Mouse (Mus musculus): ENCODE measurements around the gene Gli2. TPM values are rescaled to one million over a fixed set of nuclear protein-coding genes. Genes with fewer than 3 reads are reported as not detected.

Gene Gli2
- total RNA-seq, 2 experiments from 2014 or later = 0.78 to 1.1 TPM

DNA sequence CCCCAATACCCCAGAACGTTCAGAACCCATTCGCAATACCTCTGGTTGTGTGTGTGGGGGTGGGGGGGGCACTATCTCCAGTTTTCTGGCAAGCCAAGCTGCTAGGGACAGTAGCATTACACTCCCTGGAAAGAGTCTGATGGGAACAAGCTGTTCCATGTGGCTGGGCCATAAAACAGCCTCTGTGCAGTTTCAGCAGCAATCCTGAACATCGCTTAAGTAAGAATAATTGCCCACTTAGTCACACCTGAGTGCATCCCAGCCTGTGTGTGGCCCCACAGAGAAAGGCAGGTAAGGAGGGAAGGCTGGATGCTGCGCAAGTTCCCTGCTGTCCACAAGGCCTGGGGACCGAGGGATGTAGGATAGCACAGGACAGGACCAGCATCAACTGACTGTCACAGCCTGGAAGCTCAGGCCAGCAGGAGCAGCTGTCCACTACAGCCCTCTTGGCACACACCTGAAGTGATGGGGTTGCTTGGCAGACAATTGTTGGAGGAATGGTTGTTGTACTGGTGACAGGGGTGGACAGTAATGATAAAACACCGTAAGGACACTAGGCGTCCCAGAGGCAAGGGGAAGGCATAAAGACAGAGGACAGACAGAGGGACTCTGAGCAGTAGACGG, 58.8 kb downstream of the Gli2 start:
- DNase-seq (ENCODE audit: low spot score) = no peak

DNA sequence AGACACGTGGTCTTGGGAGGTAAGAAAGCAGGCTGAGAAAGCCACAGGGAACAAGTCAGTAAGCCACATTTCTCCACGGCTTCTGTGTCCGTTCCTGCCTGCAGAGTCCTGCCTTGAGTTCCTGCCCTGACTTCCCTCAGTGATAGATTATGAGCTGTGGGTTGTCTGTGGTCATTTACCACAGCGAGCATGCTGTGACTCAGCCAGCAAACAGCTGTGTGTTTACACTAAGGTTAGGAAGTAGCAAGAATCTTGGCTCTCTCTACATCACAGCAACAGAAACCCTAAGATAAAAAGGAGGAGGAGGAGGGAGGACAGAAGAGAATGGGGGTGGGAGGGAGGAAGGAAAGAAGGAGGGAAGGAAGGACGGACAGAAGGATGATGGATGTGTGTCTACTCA, 59.6 kb downstream of the Gli2 start:
- no peak for DNase-seq (ENCODE audit: low spot score)

DNA sequence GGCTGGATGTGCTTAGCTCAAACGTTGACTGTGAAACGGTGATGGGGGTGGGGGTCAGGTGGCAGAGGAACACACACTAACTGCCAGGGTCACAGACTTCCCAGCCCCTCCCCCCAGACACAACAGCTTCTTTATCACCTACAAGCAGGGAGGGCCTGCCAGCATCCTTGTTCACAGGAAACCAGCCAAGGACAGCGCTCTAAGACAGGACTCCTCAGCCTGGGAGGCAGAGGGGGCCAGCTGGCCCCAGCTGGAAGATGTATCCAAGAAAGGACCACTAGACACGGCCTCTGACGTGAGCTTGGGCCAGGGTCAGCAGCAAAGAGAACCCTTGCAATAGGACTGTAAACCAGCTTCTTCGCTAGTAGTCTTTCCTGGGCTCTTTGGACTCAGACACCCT, 65.1 kb downstream of the Gli2 start:
- DNase-seq (ENCODE audit: low spot score) = no peak

- no peak for DNase-seq (ENCODE audit: low spot score)
Measured at GRCm38 (mm10) chr1:118987538-118987937, 65.9 kb downstream of the Gli2 start.

DNA sequence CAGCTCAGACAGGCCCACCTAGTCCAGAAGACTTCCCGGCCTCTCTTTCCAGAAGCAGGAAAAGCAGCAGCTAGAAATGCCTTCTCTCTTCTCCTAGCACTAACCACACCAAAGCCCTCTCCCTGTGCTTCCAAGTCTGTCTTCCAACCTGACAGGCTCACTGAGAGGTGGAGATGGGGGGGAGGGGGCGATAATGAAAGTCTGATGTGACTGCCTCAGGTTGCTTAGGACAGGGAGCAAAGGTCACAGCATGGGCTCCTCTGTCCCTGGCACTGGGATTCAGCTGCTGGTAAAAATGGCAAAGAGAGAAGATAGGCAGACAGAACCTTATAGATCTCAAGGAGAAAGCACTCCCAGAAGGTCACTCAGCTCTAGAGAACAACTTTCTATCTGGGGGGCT, 70.0 kb downstream of the Gli2 start:
- DNase-seq (ENCODE audit: low spot score) = no peak

- DNase-seq (ENCODE audit: low spot score) = no peak
Measured at GRCm38 (mm10) chr1:118982805-118983211, 70.6 kb downstream of the Gli2 start.

DNA sequence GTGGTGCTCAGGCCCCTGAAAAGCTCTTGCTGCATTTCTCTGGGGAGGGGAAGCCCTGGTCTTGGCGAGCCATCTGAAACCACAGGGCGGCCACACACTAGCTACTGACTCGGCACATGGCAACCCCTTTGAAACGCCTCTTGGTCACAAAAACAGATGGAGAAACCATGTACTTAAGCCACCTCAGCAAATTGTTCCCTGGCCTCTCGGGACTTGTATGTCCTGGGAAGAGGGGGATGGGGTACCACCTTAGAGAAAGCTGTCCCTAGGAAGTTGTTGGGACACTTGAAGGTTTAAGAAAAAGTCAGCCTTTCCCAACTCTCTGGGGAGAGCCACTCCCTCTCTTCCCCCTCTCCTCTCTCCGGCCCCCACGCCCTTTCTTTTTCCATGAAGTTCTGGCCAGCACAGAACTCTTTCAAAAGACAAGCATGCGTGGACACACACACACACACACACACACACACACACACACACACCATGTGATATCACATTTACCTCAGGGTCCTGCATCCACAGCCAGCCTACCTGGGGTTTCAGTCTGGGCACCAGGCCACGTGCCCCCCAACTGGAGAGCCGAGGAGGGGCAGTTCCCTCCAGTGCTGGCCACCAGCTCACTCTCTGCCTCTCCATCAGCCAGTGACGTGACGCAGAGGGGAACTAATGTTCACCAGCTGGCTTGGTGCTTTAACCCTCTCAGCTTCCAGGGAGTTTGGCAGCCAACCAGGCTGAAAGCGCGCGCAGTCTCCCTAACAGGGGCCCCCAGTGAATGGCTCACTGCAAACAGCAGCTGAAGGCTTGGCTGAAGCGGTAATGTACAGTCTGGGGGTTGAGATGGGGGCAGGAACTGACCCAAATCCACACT, 71.2 kb downstream of the Gli2 start:
- peak; percentile 72 for DNase-seq (ENCODE audit: low spot score)

GRCm38 (mm10) chr1:118980636-118981035, 72.8 kb downstream of the Gli2 start:
- DNase-seq (ENCODE audit: low spot score) = no peak

- peak; percentile 75 for DNase-seq (ENCODE audit: low spot score)
Measured at GRCm38 (mm10) chr1:118976596-118976995, 76.8 kb downstream of the Gli2 start.

DNA sequence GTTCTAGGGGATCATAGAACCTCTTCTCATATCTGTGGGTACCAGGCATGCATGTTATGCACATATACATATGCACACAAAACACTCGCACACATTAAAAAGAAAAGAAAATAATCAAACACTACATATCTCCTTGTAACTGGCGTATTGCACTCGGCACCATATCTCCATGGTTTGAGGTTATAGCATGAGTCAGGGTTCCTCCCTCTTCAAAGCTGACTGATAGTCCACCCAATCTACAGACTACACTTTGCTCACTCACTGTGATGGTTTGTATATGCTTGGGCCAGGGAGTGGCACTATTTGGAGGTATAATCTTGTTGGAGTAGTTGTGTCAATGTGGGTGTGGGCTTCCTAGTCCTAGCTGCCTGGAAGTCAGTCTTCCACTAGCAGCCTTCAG, 78.0 kb downstream of the Gli2 start:
- DNase-seq (ENCODE audit: low spot score) = no peak

DNA sequence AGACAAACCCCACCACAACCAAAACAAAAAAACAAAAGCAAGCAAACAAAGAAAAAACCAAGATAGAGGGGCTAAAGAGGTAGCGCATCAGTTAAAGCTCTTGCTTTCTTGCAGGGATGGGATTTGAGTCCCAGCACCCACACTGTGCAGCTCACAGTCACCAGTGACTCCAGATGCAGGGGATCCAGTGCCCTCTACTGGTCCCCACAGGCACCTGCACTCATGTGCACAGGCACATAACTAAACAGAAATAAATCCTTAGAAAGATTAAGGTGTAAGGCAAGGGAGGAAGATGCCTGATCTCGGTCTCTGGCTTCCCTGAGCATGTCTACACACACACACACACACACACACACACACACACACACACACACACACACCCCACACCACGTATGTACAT, 83.4 kb downstream of the Gli2 start:
- DNase-seq (ENCODE audit: low spot score) = no peak

DNA sequence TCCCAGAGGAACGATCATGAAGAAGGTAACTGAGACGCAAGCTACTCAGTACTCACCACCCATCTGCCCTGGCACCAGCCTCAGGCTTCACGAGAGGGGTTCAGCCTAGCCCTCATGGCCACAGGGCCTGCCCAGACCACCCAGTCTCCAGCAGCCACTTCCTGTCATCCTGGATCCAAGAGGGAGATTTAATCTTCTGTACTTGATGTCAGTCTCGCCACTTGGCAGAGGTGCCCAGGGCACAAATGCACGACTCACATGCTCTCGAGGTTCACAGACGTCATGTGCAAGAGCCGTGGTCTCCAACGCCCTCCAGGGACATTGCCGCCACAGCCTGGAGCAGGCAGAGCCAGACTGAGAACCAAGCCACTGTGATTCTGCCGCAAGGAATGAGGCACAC, 84.0 kb downstream of the Gli2 start:
- no peak for DNase-seq (ENCODE audit: low spot score)

- DNase-seq (ENCODE audit: low spot score) = no peak
Measured at GRCm38 (mm10) chr1:118968661-118969179, 84.7 kb downstream of the Gli2 start.

GRCm38 (mm10) chr1:118967976-118968375, 85.4 kb downstream of the Gli2 start:
- no peak for DNase-seq (ENCODE audit: low spot score)

GRCm38 (mm10) chr1:118967281-118967680, 86.1 kb downstream of the Gli2 start:
- DNase-seq (ENCODE audit: low spot score) = no peak

GRCm38 (mm10) chr1:118958644-118959043, 94.8 kb downstream of the Gli2 start:
- no peak for DNase-seq (ENCODE audit: low spot score)

- DNase-seq (ENCODE audit: low spot score) = no peak
Measured at GRCm38 (mm10) chr1:118955791-118956190, 97.6 kb downstream of the Gli2 start.

GRCm38 (mm10) chr1:118954434-118955301, 98.8 kb downstream of the Gli2 start:
- no peak for DNase-seq (ENCODE audit: low spot score)

- no peak for DNase-seq (ENCODE audit: low spot score)
Measured at GRCm38 (mm10) chr1:118953031-118953430, 100.4 kb downstream of the Gli2 start.

- no peak for DNase-seq (ENCODE audit: low spot score)
Measured at GRCm38 (mm10) chr1:118952318-118952717, 101.1 kb downstream of the Gli2 start.

GRCm38 (mm10) chr1:118948407-118948806, 105.0 kb downstream of the Gli2 start:
- DNase-seq (ENCODE audit: low spot score) = no peak

DNA sequence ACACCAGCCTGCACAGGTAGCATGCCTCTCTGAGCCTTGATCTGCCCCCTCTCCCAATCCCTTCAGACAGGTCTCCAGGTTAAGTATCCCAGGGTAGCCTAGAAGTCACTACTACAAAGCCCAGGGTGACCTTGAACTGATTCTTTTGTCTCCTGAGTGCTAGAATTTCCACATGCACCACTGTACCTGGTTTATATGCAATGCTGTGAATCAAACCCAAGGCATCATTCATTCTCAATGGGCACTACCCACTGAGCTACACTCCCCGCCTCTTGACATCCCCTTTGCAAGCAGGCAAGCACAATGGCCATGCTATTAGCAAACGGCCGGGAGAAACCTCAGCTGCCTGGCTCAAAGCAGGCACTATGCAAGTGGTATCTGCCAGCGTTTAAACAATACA, 106.2 kb downstream of the Gli2 start:
- DNase-seq (ENCODE audit: low spot score) = no peak

Measured in gastrocnemius, adult 18-20 months (tissue).